Mouse (Mus musculus): ENCODE data around the gene Arhgap35. TPM values are rescaled to one million over a fixed set of nuclear protein-coding genes. Genes with fewer than 3 reads are reported as not detected.

Arhgap35 gene
- polyA plus RNA-seq, 1 experiment from 2014 or later: 23.6 TPM

DNA sequence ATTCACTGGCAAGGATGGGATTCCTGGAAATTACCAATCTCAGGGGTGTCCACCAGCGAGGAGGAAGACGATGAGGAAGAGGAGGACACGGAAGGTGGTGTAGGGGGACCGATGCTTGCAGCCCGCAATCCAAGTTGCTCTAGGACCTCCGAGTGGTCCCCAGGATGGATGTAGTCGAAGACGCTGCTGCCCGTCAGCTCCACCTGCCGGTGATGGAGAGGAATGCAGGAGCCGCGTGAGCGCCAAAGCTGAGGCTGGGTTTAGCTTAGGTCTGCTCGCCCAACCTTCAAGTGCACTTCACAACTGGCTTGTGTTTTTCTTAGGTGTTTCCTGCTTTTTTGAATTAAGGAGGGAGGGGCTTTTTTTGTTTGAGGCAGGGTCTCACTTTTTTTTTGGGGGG lies 151.6 kb downstream of the Arhgap35 start:
- Histone ChIP-seq H3K27me3 (peaks cover 13% of the 10 kb centered on the region; the same call in 1 of the 2 replicates), H3K9me3 (peaks cover 6% of the 10 kb centered on the region), H3K4me1 (no peaks in the 10 kb centered on the region; the same call in 1 of the 2 replicates), H3K36me3 (0 out of 2 replicates have a peak, but pooled peaks cover 3% of the 10 kb centered on the region), H3K4me3 (no peak overlapping the region), H3K27ac (no peak overlapping the region), H3K9ac (no peak overlapping the region), H3K4me2 (no peak overlapping the region)
- no peak for ATAC-seq (ENCODE audit: insufficient number of reproducible peaks, insufficient read depth, low FRiP score, low TSS enrichment, low read depth)
- 2% methylated on average over 14 of the region's 14 CpGs for WGBS

DNA sequence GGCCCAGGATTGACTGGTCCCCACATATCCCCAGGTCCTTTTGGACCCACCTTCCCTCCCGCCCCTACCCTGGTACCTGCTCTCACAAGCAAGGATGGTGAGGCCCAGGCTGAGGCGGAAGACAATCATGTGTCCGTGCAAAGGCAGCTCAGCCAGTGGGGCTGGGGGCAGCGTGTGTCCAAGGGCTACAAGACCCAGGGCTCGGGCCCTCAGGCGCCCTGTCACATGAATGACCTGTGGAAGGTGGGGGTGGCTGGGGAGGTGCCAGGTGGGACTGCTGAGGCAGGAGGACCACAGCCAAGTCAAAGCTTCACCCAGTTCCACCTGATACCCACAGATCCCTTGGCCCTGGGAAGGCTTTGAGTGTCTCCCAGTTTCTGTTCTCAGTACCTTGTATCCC lies 153.1 kb downstream of the Arhgap35 start:
- peaks cover 6% of the 10 kb centered on the region for H3K9me3 ChIP-seq
- H3K27ac ChIP-seq: no peak overlapping the region
- ATAC-seq (ENCODE audit: insufficient number of reproducible peaks, insufficient read depth, low FRiP score, low TSS enrichment, low read depth): no peak
- H3K9ac ChIP-seq: no peak overlapping the region
- no peak overlapping the region for H3K4me3 ChIP-seq
- peaks cover 9% of the 10 kb centered on the region for H3K36me3 ChIP-seq
- H3K27me3 ChIP-seq: 0 out of 2 replicates have a peak, but pooled peaks cover 9% of the 10 kb centered on the region
- no peak overlapping the region for H3K4me2 ChIP-seq
- 79% methylated on average over 6 of the region's 6 CpGs for WGBS
- H3K4me1 ChIP-seq: no peaks in the 10 kb centered on the region; the same call in 1 of the 2 replicates

DNA sequence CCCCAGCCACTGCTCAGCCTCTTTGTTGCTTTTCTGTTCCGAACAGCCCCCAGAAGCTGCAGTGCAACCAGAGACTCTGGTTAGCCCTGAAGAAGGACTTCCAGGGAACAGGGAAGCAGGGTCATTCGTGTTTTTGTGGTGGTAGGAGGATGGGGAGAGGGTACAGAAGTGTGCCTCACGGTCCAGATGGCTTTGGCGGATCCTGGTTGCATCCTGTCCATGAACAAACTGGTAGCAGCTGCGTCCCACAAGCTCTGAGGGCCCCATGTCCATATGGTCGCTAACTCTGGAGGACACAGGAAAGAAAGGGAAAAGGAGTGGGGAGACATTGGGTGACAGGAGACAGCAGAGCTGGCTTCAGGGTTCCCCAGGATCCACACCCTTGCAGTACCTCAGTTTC lies 153.6 kb downstream of the Arhgap35 start:
- Histone ChIP-seq H3K4me2 (no peak overlapping the region), H3K9me3 (peaks cover 6% of the 10 kb centered on the region), H3K4me1 (no peaks in the 10 kb centered on the region; the same call in 1 of the 2 replicates), H3K27me3 (0 out of 2 replicates have a peak, but pooled peaks cover 9% of the 10 kb centered on the region), H3K27ac (no peak overlapping the region), H3K4me3 (no peak overlapping the region), H3K9ac (no peak overlapping the region), H3K36me3 (peaks cover 14% of the 10 kb centered on the region)
- ATAC-seq (ENCODE audit: insufficient number of reproducible peaks, insufficient read depth, low FRiP score, low TSS enrichment, low read depth): no peak
- WGBS: 62% methylated on average over 6 of the region's 6 CpGs

DNA sequence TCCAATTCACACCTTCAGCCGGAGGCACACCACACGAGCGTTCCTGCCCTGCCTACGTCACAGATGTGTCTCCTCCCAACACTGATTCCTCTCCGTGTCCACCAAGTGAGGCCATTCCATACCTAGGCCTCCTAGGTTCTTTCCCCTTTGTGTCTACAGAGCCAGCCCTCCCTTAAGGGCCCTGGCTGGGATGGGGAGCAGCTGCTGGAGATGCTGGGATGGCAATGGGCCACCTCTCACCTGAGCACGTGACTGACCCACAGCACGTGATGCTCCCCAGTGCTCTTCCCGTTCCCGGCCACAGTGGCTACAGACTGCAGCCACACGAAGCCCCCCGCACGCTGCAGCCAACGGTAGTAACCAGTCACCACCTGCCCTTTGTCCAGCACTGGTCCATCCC lies 154.2 kb downstream of the Arhgap35 start:
- no peak overlapping the region for H3K4me3 ChIP-seq
- WGBS: 68% methylated on average over 13 of the region's 13 CpGs
- H3K27me3 ChIP-seq: 0 out of 2 replicates have a peak, but pooled peaks cover 9% of the 10 kb centered on the region
- no peak overlapping the region for H3K4me2 ChIP-seq
- H3K4me1 ChIP-seq: no peaks in the 10 kb centered on the region; the same call in 1 of the 2 replicates
- no peak for ATAC-seq (ENCODE audit: insufficient number of reproducible peaks, insufficient read depth, low FRiP score, low TSS enrichment, low read depth)
- H3K36me3 ChIP-seq: peaks cover 20% of the 10 kb centered on the region
- no peak overlapping the region for H3K9ac ChIP-seq
- no peak overlapping the region for H3K27ac ChIP-seq
- H3K9me3 ChIP-seq: peaks cover 6% of the 10 kb centered on the region

DNA sequence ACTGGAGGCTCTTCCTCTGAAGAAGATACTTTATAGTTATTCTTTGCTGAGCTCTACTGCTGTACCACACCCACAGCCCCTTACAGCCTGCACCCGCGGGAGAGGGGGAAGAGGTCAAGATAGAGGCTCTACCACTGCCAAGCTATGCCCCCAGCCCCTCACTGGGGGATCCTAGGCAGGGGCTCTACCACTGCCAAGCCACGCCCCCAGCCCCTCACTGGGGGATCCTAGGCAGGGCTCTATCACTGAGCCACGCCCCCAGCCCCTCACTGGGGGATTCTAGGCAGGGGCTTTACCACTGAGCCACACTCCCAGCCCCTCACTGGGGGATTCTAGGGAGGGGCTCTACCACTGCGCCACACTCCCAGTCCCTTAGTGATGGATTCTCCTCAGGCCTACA lies 158.5 kb downstream of the Arhgap35 start:
- Histone ChIP-seq H3K4me3 (no peak overlapping the region), H3K4me2 (no peak overlapping the region), H3K27ac (no peak overlapping the region), H3K9ac (no peak overlapping the region), H3K27me3 (0 out of 2 replicates have a peak, but pooled peaks cover 5% of the 10 kb centered on the region), H3K36me3 (peaks cover 26% of the 10 kb centered on the region), H3K4me1 (peaks cover 10% of the 10 kb centered on the region), H3K9me3 (peaks cover 6% of the 10 kb centered on the region)
- WGBS: 81% methylated on average over 5 of the region's 5 CpGs
- no peak for ATAC-seq (ENCODE audit: insufficient number of reproducible peaks, insufficient read depth, low FRiP score, low TSS enrichment, low read depth)

DNA sequence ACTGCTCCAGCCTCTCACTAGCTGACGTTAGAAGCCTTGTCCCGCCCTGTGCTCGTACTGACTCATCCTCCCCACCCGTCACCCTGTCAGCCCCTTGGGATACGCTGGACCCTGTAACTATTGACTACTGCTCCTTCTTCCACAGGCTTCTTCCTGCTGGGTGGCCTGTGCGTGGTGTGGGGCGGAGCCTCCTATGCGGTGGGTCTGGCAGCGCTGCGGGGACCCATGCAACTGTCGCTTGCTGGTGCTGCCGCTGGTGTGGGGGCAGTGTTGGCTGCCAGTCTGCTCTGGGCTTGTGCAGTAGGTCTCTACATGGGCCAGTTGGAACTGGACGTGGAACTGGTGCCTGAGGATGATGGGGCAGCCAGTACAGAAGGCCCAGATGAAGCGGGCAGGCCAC lies 159.8 kb downstream of the Arhgap35 start:
- no peak for ATAC-seq (ENCODE audit: insufficient number of reproducible peaks, insufficient read depth, low FRiP score, low TSS enrichment, low read depth)
- H3K4me2 ChIP-seq: no peak overlapping the region
- H3K4me1 ChIP-seq: peaks cover 10% of the 10 kb centered on the region
- H3K9ac ChIP-seq: no peak overlapping the region
- peaks cover 26% of the 10 kb centered on the region for H3K36me3 ChIP-seq
- H3K27ac ChIP-seq: no peak overlapping the region
- no peaks in the 10 kb centered on the region for H3K27me3 ChIP-seq
- WGBS: 94% methylated on average over 14 of the region's 14 CpGs
- peaks cover 6% of the 10 kb centered on the region for H3K9me3 ChIP-seq
- H3K4me3 ChIP-seq: no peak overlapping the region

DNA sequence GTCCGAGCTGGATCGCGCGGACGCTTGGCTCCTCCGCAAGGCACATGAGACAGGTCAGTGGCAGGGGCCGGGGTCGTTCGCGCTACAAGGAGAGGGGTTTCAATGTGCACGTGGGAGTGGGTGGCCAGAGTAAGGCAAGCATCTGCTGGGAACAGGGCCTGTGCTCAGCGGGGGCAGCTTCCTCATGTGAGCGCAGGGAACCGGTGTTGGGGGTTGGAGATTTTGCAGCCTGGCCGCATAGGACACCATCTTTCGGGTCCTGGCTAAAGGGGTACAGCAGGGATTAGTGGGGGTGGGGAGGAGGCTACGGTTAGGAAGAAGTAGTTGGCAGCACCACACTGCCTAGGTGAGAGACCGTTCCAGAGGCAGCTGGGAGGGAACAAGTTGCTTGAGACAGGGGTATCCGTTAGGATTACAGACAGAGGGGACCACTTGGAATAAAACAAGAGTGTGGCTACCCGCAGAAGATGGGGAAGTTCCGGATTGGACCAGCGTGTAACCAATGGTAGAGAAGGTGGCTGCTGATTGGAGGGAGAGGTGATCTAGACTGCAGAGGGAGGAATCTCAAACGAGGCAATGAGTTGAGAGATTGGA lies 161.6 kb downstream of the Arhgap35 start:
- H3K36me3 ChIP-seq: peaks cover 23% of the 10 kb centered on the region
- H3K27ac ChIP-seq: peak overlapping the region; percentile 51
- H3K4me1 ChIP-seq: peaks cover 10% of the 10 kb centered on the region
- peak overlapping the region; percentile 93 for H3K4me2 ChIP-seq
- no peaks in the 10 kb centered on the region for H3K27me3 ChIP-seq
- no peaks in the 10 kb centered on the region for H3K9me3 ChIP-seq
- 0 out of 2 replicates have a peak, but pooled peaks have one; percentile 48 for ATAC-seq (ENCODE audit: insufficient number of reproducible peaks, insufficient read depth, low FRiP score, low TSS enrichment, low read depth)
- peak overlapping the region; percentile 76 for H3K4me3 ChIP-seq
- H3K9ac ChIP-seq: peak overlapping the region; percentile 77
- under 1% methylated on average over 23 of the region's 23 CpGs for WGBS

DNA sequence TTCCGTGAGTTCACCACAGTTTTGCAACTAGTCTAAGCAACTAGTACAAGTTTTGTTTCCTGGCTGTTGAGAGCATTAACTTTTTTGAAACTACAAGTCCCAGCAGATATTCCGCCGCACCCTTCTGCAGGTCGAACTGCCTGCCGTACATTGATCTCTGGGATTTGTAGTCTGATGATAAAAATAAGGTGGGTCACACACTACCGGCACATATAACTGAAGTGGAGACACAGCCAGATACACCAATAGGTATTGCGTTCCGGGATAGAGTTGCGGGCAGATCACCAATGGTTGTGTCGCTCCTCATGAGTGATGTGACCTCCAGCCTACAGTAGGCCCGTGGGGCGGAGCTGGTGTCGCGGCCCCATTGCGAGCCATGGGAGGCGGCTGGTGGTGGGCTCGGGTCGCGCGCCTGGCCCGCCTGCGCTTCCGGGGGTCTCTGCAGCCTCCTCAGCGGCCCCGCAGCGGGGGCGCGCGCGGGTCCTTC lies 162.2 kb downstream of the Arhgap35 start, which contains the start of gene Tmem160:
Gene Tmem160 (plus strand): TSS at position 193 of the 487 bp plus-strand sequence.
- WGBS: under 1% methylated on average over 24 of the region's 30 CpGs
- H3K4me3 ChIP-seq: peak within 1 kb of the TSS; percentile 76
- peaks cover 10% of the 10 kb centered on the region for H3K4me1 ChIP-seq
- peak within 1 kb of the TSS; percentile 51 for H3K27ac ChIP-seq
- peaks cover 23% of the 10 kb centered on the region for H3K36me3 ChIP-seq
- H3K9ac ChIP-seq: peak within 1 kb of the TSS; percentile 77
- H3K4me2 ChIP-seq: peak within 1 kb of the TSS; percentile 93
- peak; percentile 92 for ATAC-seq (ENCODE audit: insufficient number of reproducible peaks, insufficient read depth, low FRiP score, low TSS enrichment, low read depth)
- H3K27me3 ChIP-seq: no peaks in the 10 kb centered on the region
- no peaks in the 10 kb centered on the region for H3K9me3 ChIP-seq

DNA sequence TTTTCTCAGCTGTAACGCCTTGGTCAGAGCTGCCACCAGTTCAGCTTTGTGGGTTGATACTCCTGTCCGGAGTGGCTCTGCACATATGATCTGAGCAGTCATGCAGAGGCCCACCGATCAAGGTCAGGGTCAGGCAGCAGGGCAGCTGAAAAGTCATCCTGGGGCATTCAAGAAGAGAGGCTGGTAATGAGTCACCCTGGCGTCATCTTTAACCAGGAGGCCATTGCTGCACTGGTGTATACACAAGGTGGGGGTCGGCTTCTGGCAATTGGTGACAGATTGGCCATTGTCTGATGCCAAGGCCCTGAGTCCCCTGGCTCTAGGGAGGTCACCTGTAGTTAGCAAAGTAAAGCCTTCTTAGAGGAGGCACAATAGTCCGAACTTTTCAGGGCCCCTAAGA lies 163.1 kb downstream of the Arhgap35 start:
- peaks cover 16% of the 10 kb centered on the region for H3K36me3 ChIP-seq
- no peaks in the 10 kb centered on the region for H3K27me3 ChIP-seq
- ATAC-seq (ENCODE audit: insufficient number of reproducible peaks, insufficient read depth, low FRiP score, low TSS enrichment, low read depth): no peak
- no peak overlapping the region for H3K4me2 ChIP-seq
- no peak overlapping the region for H3K27ac ChIP-seq
- 80% methylated on average over 6 of the region's 6 CpGs for WGBS
- H3K4me1 ChIP-seq: peaks cover 10% of the 10 kb centered on the region
- no peak overlapping the region for H3K4me3 ChIP-seq
- H3K9ac ChIP-seq: no peak overlapping the region
- H3K9me3 ChIP-seq: no peaks in the 10 kb centered on the region

Other genes with a start within 250 kb of the Arhgap35 start
- gene Sae1, start 227.2 kb downstream of the Arhgap35 start, polyA plus RNA-seq (2015; fragmentation: Nextera tagmentation; extraction: Ambion mirVana): 373 and 383 TPM in 2 replicates
- 17.6 and 20.2 TPM in 2 replicates for gene Zc3h4, start 214.1 kb downstream of the Arhgap35 start, polyA plus RNA-seq (2015; fragmentation: Nextera tagmentation; extraction: Ambion mirVana)
- gene Tmem160, start 162.2 kb downstream of the Arhgap35 start, polyA plus RNA-seq (2015; fragmentation: Nextera tagmentation; extraction: Ambion mirVana): 46.6 and 52.1 TPM in 2 replicates
- 0.42 and 0.61 TPM in 2 replicates for gene Npas1, start 137.3 kb downstream of the Arhgap35 start, polyA plus RNA-seq (2015; fragmentation: Nextera tagmentation; extraction: Ambion mirVana)
- not detected in 2 replicates for gene Ceacam15, start 60.7 kb upstream of the Arhgap35 start, polyA plus RNA-seq (2015; fragmentation: Nextera tagmentation; extraction: Ambion mirVana)
- not detected in 2 replicates for gene Ceacam9, start 106.9 kb upstream of the Arhgap35 start, polyA plus RNA-seq (2015; fragmentation: Nextera tagmentation; extraction: Ambion mirVana)
- 272 and 278 TPM in 2 replicates for gene Ap2s1, start 123.4 kb upstream of the Arhgap35 start, polyA plus RNA-seq (2015; fragmentation: Nextera tagmentation; extraction: Ambion mirVana)
- 28.2 and 29.1 TPM in 2 replicates for gene Slc1a5, start 166.3 kb upstream of the Arhgap35 start, polyA plus RNA-seq (2015; fragmentation: Nextera tagmentation; extraction: Ambion mirVana)
- 122 and 124 TPM in 2 replicates for gene Strn4, start 200.9 kb upstream of the Arhgap35 start, polyA plus RNA-seq (2015; fragmentation: Nextera tagmentation; extraction: Ambion mirVana)
- gene Fkrp, start 201.7 kb upstream of the Arhgap35 start, polyA plus RNA-seq (2015; fragmentation: Nextera tagmentation; extraction: Ambion mirVana): 26.8 and 30.5 TPM in 2 replicates
- gene Prkd2, start 227.9 kb upstream of the Arhgap35 start, polyA plus RNA-seq (2015; fragmentation: Nextera tagmentation; extraction: Ambion mirVana): 20.5 and 20.8 TPM in 2 replicates

Measured in embryonic facial prominence, embryonic 13.5 days (tissue).